Mouse (Mus musculus): ENCODE measurements around the gene Spdye4a.
"Not testable (repeated sequence)": the region's sequence is repeated elsewhere in the genome, so short reads cannot be mapped to it uniquely, and the experiment has no call there.

Spdye4a gene

GRCm38 (mm10) chr5:143222287-143222686 is 4.4 kb downstream of the Spdye4a start:
- no peak for DNase-seq

GRCm38 (mm10) chr5:143220996-143221395 is 5.7 kb downstream of the Spdye4a start:
- no peak for DNase-seq

GRCm38 (mm10) chr5:143213832-143214231 is 12.9 kb downstream of the Spdye4a start:
- no peak for DNase-seq

- DNase-seq: no peak
Measured at GRCm38 (mm10) chr5:143205015-143205414, 21.7 kb downstream of the Spdye4a start.

GRCm38 (mm10) chr5:143196506-143196905 is 30.2 kb downstream of the Spdye4a start:
- DNase-seq: no peak

GRCm38 (mm10) chr5:143195166-143195565 is 31.5 kb downstream of the Spdye4a start:
- no peak for DNase-seq

- DNase-seq: not testable (repeated sequence)
Measured at GRCm38 (mm10) chr5:143194747-143195146, 31.9 kb downstream of the Spdye4a start.

GRCm38 (mm10) chr5:143192806-143193205 is 33.9 kb downstream of the Spdye4a start:
- DNase-seq: no peak

- not testable (repeated sequence) for DNase-seq
Measured at GRCm38 (mm10) chr5:143188014-143188413, 38.7 kb downstream of the Spdye4a start.

GRCm38 (mm10) chr5:143180255-143181076 is 46.2 kb downstream of the Spdye4a start, which contains the start of the genes Rbak and Spdye4b:
Rbak (minus strand) TSS chr5:143180775.
Spdye4b (plus strand) TSS chr5:143181017.
- DNase-seq: peak; percentile 92

- DNase-seq: no peak
Measured at GRCm38 (mm10) chr5:143179179-143179578, 47.5 kb downstream of the Spdye4a start.

- DNase-seq: no peak
Measured at GRCm38 (mm10) chr5:143177541-143178200, 49.0 kb downstream of the Spdye4a start.

- DNase-seq: no peak
Measured at GRCm38 (mm10) chr5:143175970-143176369, 50.7 kb downstream of the Spdye4a start.
